Mouse (Mus musculus) gastrocnemius, postnatal 10 days (tissue): ENCODE data around the gene Ankrd27. TPM values are rescaled to one million over a fixed set of nuclear protein-coding genes. Genes with fewer than 3 reads are reported as not detected.

Experiments
- total RNA-seq, 2 experiments: library from RNA; stranded (reverse); gene quantifications; 2 replicates each; pipeline ENCODE4 v1.2.3; 2021

Ankrd27 gene
- total RNA-seq, 2 experiments from 2014 or later = 13.3 to 19.1 TPM

Other genes with a start within 250 kb of the Ankrd27 start
- 1 to 10 TPM; 1.7 to 2.1 TPM for gene Faap24, start 189.4 kb upstream of the Ankrd27 start, total RNA-seq
- gene Cep89, start 189.2 kb upstream of the Ankrd27 start, total RNA-seq = 1 to 10 TPM; 5.5 to 6.6 TPM
- not detected for gene Slc7a9, start 137.4 kb upstream of the Ankrd27 start, total RNA-seq
- gene Tdrd12, start 48.5 kb upstream of the Ankrd27 start, total RNA-seq = under 1 TPM in 1 of 2 experiments, not detected in 1; 0.14 TPM
- 10 to 100 TPM; 37.0 to 41.8 TPM for gene Nudt19, start 29.9 kb upstream of the Ankrd27 start, total RNA-seq
- gene Rgs9bp, start 662 bp upstream of the Ankrd27 start, total RNA-seq = under 1 TPM; 0.07 to 0.18 TPM
- 100 to 1,000 TPM; 133 to 141 TPM for gene Pdcd5, start 61.3 kb downstream of the Ankrd27 start, total RNA-seq
- gene Dpy19l3, start 168.2 kb downstream of the Ankrd27 start, total RNA-seq = 10 to 100 TPM in 1 of 2 experiments, 1 to 10 TPM in 1; 9.7 to 15.8 TPM
- gene Zfp507, start 216.8 kb downstream of the Ankrd27 start, total RNA-seq = 10 to 100 TPM; 17.5 to 24.5 TPM